Mouse (Mus musculus): ENCODE results near the gene Ogg1.

The Ogg1 gene

DNA sequence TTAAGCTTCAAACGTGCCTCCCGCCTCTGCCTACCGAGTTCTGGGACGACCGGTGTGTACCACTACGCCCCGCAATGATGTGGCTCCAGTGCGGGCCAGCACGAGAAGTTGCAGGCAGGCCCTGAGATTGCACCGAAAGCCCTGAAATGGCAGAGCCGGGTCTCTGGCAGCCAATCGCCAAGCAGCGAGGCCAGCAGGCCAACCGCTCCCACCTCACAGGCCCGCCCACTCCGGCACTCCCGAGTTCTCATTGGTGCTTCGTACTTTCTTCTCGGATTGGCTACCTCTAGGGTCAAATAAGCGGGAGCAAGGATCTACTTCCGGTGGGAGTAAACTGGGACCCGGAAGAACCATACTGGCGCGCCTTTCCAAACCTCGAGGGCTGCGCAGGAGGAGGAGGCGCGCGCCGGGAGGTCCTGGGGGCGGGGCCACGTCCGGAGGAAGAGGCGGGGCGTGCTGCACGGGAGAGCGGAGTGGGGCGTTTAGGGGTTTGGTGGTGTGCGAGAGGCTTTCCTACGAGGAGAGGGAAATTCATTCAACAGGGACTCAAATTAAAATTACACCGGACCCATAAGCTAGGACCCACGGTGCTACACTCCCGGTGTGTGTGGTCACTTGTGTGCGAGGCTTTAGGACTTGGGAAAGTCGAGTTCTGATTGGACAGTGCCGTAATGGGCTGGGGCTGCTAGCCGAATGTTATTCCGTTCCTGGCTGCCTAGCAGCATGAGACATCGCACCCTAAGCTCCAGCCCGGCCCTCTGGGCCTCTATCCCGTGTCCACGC lies at the start of gene Ogg1:
Gene Ogg1, plus strand, starts transcription at position 440 of the 783 bp plus-strand sequence.
- DNase-seq (ENCODE audit: extremely low spot score, low spot score), result peak; percentile 97

DNA sequence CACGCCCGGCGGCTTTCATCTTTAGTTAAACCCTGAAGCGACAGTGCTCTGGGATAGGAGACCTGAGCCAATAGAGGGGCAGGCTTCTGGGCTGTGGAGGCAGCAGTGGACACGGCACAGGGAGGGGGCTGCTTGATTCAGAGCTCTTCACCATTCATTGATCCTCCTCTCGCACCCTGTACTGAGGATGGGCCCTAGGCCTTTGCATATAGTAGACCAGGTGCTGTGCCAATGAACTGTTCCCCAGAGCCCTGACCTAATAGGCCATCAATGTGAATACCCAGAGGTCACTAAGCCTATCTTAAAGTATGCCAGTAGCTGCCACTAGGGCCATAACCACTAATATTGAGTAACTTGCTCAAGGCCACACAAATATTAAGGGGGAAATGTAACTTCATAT lies 45.1 kb upstream of the Ogg1 start:
- DNase-seq (ENCODE audit: extremely low spot score, low spot score), result no peak

DNA sequence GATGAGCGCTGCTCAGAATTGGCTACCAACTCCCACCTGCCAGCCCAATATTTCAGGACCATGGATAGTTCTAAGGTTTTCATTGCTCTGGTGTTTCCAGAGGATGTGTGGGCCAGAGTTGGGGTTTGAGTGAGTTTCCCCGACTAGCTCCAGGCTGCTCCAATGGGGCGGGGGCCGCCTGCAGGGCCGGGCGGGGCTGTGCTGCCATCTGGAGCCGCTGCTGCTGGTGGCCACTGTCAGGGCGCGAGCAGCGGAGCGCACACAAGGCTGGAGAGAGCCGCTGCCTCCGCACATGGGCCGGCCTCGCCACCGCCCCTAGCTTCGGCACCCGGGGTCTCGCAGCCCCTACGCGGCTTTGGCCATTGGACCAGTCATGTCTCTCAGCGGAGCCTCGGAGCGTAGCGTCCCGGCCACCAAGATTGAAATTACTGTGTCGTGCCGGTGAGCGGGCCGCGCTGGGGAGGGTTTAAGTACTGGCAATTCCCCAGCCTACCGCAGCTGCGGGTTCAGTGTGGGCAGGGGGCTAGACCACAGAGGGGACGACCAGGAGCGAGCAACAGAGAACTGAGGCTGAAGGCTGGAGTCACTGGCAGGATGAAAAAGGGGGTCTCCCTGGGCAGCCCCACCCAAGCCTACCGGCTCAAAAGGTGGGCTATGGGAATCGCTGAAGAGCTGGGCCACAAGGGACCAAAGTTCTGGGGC lies 44.5 kb upstream of the Ogg1 start, which contains the start of gene Cpne9:
Gene Cpne9, plus strand, starts transcription at position 207 of the 702 bp plus-strand sequence.
- peak; percentile 58 for DNase-seq (ENCODE audit: extremely low spot score, low spot score)

DNA sequence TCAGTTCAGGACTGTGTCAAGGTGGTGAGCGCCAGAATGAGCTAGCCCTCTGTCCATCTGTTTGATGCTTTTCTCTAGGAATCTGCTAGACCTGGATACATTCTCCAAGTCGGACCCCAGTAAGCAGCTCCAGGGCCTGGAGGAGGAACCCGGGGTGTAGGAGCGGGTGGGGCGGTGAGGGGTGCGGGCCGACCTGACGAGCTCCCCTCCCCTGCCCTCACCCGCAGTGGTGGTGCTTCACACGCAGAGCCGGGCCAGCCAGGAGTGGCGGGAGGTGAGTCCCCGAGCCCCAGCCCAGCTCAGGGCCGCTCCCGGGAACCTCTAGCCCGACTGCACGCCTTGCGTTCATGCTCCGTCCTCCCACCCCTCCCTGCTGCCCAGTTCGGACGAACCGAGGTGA lies 43.8 kb upstream of the Ogg1 start:
- DNase-seq (ENCODE audit: extremely low spot score, low spot score), result no peak

DNA sequence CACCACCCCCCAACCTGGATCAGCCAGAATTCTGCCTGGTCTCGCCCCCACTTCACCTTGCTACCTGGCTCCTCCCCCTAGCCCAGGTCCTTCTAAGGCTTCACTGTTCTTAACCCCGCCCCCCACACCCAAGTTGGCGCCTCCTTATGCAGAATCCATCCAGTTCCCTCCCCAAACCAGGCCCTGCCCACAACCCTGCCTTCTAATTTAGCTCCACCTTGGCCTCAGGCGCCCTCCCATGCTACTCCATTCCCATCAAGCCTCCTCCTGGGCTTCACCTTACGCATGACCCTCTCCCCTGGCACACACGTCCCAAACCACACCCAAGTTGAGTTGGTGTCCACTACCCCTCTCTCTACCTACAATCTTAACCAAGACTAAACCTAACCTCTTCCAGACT lies 43.3 kb upstream of the Ogg1 start:
- no peak for DNase-seq (ENCODE audit: extremely low spot score, low spot score)

DNA sequence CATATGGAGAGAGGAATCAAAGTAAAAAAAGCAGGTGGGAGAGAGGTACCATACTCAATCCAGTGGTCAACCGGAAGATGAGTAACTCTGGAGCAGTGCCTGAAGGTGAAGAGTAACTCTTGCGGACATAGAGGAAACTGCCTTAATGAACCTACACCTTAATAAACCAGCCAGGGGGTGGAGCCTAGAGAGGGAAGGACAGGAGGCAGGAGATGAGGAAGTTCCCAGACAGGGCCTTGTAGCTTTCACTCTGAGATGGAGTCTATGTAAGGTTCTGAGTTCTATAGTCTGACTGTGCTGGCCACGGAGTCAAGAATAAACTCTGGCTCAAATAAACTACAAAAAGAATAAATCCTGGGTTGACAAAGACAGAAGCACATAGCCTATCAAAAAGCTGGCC lies 41.8 kb upstream of the Ogg1 start:
- no peak for DNase-seq (ENCODE audit: extremely low spot score, low spot score)

DNA sequence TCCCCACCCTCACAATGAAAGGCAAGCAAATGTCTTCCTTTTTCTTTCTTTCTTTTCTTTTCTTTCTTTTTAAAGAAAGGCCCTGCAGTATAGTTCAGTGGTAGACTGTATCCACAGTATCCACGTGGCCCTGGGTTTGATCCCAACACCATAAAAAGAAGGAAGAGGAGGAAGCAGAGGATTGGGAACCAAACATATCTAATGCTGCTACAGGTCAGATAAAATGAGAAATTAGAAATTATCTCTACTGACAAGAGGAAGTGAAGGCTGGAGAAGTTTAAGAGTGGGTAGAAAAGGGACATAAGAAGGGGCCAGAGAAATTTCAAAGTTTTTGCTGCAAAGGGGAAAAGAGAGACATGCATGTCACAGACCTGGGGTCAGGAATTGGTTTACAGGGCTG lies 40.5 kb upstream of the Ogg1 start:
- no peak for DNase-seq (ENCODE audit: extremely low spot score, low spot score)

DNA sequence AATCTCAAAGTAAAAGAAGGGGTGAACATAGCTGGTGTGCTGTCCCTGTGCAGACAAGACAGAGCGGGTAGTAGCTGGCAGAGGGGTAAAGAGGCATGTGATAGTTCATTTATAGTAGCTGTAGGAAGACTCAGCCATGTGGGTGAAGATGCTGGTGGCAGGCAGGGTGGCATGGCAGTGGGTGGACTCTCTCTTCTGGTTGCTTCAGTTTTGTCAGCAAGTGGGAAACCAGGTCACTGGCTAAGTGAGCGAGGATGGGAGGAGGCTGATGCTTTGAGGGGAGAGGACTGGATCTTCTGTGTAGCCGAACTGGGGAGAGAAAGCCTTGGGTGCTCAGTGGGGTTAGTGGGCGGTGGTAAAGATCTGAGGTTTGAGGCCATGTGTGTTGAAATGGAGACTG lies 39.5 kb upstream of the Ogg1 start:
- DNase-seq (ENCODE audit: extremely low spot score, low spot score), result no peak

DNA sequence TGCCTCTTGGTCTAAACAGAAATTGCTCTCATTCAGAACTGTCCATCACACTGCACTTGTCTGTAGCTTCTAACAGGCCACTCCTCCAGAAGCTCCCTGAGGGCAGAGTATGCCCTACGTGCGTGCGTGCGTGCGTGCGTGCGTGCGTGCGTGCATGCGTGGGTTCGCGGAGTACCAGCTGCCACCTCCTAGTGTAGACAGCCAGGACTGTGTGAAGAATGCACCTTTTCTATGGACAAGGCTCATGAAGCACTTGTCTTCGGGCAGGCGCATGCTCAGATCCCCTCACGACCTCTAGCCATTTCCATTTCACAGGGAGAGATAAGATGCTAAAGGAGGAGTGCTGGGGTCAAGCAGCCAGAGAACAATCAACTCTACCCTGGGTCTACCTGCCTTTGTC lies 37.4 kb upstream of the Ogg1 start:
- no peak for DNase-seq (ENCODE audit: extremely low spot score, low spot score)

DNA sequence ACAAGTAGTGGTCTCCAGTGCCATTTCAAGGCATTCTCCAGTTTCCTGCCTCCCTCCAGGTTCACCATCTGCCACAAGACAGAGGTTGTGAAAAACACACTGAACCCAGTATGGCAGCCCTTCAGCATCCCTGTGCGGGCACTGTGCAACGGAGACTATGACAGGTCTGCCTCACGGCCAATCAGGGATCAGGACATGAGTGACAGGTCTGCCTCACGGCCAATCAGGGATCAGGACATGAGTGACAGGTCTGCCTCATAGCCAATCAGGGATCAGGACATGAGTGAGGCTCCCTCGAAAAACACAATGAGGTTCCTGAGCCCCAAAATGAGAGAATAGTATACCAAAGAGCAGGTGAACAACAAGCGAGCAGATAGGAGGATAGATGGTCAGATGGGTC lies 36.4 kb upstream of the Ogg1 start:
- DNase-seq (ENCODE audit: extremely low spot score, low spot score), result no peak

DNA sequence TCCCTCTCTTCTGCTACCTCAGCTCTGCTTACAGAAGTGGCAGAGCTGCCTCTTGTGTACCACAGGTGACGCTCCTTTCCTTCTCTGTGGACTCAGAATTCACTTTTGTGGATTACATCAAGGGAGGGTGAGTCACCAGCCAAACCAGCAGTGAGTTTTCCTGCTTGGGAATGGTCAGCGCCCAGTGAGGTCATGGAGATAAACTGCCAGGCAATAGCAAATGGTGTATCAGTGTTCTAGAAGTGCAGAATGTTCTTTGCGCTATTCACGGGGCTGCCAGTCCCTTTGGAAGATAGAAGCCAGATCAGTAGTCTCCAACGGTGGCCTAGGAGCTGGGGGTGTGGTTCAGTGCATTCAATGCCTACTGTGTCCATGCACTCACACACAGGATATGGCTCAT lies 33.8 kb upstream of the Ogg1 start:
- DNase-seq (ENCODE audit: extremely low spot score, low spot score), result no peak

DNA sequence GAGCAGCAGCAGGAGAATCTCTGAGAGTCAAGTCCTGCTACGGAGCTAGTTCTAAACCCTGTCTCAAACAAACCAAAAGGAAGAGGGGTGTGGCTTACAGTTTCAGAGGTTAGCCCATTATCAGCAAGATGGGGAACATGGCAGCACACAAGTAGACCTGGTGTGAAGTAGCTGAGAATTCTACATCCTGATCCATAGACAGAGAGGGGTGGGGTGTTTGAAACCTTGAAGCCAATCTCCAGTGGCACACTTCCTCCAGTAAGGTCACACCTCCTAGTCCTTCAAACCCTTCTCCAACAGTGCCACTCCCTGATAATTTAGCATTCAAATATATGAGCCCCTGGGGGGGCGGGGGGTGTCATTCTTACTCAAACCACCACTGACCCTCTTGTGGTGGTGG lies 30.7 kb upstream of the Ogg1 start:
- no peak for DNase-seq (ENCODE audit: extremely low spot score, low spot score)

DNA sequence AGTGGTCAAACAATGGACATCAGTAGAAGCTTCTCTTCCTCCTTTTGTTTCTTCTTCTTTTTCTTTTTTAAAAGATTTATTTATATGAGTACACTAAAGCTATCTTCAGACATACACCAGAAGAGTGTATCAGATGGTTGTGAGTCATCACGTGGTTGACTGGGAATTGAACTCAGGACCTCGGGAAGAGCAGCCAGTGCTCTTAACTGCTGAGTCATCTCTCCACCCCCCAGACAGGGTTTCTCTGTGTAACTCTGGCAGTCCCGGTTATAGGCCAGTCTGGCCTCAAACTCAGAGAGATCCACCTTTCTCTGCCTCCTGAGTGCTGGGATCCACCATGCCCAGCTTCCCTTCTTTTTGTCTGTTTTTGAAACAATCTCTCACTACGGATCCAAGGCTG lies 30.1 kb upstream of the Ogg1 start:
- DNase-seq (ENCODE audit: extremely low spot score, low spot score), result no peak

DNA sequence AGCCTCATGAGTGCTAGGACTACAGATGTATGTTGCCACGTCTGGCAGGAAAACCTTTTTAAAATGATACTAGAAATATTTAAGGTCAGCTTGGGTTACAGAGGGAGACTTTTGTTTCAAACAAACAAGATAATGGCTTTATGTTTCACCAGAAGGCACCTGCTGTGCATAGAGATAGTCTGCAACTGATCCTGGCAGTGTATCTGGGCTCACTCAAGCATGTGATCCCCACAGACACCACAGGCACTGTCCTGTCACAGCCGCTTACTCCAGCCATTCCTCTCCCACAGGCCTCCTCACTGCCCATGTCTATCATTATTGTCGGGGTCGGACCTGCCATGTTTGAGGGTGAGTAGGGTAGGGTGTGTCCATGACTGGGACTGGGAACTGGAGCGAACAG lies 25.4 kb upstream of the Ogg1 start:
- DNase-seq (ENCODE audit: extremely low spot score, low spot score), result no peak

DNA sequence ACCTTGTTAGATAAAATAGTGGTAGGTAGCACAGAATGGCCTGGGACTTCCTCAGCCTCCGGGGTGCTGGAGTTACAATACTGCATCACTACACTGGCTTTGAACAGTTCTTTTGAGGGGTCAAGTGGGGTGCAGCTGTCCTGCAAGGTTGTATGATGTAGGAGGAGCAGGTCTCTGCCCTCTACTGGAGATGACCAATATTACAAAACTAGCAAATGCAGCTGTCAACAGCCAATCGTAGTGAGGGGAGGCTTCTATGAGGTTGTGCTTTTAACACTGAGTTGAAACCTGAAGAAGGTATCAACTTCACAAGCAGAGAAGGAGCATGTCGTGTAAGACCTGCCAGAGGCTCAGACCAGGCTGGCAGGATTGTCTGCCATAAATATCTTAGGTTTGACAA lies 24.5 kb upstream of the Ogg1 start:
- no peak for DNase-seq (ENCODE audit: extremely low spot score, low spot score)

DNA sequence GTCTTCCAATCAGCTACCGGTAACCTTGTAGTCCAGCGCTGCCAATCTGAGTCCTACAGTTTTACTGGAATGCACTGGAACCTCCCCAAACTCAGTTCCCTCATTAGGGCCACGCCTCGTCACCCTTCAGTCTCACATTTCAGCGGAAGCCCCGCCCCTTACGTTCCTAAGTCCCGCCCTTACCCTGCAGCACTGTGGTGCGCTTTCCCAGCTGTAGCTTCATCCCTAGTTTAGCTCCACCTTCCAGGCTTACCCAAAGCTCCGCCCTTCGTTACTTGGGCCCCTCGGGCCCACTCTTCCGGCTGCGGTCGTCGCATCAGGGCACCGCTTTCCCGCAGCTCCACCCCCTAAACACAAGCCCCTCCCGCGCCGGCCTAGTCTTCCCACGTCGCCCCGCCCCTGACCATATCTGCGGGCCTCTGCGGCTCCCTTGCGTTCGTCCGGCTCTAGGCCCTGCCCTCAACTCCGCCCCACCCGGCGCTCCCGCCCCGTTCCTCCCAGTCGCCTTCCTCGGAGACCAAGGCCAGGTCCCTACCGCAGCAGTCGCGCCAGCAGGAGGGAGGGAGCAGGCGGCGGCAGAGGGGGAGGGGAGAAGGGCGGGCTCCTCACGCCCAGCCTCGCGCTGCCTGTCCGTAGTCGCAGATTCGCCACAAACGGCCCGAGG lies 20.3 kb upstream of the Ogg1 start:
- DNase-seq (ENCODE audit: extremely low spot score, low spot score), result peak; percentile 98

DNA sequence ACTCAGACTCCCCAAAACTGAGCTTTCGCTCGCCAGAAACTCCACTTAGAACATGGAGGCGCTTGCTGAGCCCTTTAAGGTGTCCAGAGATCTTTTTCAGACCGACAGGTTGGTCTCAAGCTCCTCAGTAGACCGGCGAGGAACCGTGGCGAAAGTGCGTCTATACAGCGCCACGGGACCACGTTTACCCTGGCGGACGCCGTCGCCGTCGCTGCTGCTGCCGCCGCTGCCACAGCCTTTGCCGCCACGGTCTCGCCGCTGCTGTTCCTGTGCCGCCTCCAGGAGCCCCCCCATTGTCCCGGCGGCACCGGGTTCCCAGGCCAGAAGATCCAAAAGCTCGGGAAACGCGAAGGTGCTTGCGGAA lies 19.8 kb upstream of the Ogg1 start, which contains the start of gene Brpf1:
Gene Brpf1, plus strand, starts transcription at position 152 of the 364 bp plus-strand sequence.
- no peak for DNase-seq (ENCODE audit: extremely low spot score, low spot score)

DNA sequence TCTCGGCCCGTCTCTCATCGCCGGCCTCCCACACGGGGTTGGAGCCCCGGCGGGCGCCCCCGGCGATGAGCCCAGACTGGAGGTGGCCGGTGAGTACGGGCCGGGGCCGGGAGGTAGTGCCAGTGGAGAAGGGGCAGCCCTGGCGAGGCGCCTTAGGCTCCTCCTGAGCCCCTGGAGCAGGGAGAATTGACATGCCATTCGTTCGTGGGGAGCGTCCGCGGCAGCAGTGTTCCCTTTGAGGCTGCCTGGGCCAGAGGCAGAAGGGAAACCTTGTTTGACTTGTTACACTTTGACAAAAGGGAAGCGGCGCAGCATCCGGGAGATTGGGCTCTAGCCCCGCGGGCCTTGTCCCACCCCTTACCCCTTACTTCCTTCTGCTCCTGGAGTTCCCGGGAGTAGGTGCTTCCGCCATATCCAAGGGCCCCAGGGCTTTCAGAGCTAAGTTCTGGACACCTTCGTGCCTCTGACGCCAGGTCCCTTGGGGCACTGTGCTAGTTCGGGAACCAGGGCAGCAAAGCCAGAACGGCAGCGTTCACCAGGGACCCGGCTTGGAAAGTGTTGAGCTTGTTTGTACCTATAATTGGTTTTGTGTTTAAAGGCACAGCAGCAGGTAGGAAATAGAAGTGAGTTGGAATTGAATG lies 19.2 kb upstream of the Ogg1 start:
- DNase-seq (ENCODE audit: extremely low spot score, low spot score), result peak; percentile 49

DNA sequence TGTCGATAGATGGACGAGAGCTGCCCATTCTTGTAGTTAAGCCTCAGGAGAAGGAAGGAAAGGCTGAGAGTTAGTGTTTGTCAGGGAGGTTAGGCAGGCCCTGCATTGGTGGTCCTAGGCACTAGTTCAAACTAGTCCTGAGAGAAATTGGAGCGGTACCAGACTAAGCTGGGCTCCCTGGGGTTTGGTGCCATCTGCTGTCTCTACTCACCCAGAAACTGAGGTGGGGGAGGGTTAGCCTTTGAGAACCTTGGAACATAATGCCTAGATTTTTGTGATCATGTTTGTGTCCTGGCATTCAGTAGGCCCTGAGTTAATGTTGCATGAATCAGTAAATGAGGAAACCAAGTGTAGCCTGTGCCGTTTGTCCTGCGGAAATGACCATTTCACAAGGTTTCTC lies 18.6 kb upstream of the Ogg1 start:
- DNase-seq (ENCODE audit: extremely low spot score, low spot score), result no peak

DNA sequence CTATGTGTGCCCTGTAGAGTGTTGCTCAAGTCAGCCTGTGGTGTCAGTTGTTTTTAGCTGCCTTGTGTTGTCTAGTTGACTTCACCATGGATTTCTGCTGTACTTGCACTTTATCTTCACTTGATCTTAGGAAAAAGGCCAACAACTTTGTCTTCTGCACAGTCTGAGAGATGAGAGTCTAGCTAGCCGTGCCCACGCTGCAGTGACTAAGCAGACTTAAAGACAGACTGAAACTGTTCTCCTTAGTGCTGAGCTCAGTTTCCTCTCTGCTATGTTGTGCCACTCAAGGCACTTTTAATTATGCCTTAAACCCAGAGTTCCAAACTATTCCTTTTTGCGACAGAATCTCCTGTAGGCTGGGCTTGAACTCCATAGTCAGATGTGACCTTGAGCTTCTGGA lies 10.8 kb upstream of the Ogg1 start:
- no peak for DNase-seq (ENCODE audit: extremely low spot score, low spot score)

DNA sequence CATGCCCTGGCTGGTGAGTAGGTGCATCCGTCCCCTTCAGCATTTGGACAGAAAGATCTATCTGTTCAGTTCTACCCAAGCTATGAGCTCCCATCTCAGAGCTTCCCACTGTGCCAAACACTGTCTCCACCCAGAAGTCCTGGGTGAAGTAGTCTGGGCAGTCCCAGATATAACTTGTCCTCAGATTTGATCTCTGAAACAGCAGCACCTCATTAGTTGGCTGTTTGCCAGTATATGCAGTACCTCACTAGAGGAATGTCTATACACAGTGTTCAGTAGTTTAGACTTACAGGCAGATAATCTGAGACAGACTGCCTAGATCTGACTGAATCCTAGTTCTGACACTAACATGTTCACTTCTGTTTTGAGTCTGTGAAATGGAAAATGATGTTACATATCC lies 2.6 kb downstream of the Ogg1 start:
- DNase-seq (ENCODE audit: extremely low spot score, low spot score), result no peak

DNA sequence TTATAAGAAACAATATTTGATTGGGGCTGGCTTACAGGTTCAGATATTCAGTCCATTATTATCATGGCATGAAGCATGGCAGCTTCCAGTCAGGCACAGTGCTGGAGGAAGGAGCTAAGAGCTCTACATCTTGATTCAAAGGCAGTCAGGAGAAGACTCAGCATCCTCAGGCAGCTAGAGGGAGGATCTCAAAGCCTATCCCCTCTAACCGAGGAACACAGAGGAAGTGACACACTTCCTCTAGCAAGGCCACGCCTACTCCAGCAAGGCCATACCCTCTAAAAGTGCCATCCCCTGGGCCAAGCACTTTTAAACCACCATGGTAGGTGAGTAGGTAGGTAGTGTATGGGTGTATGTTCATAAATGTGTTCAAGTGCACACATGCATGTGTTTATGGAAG lies 3.8 kb downstream of the Ogg1 start:
- DNase-seq (ENCODE audit: extremely low spot score, low spot score), result no peak

Data from neural tube, embryonic 10.5 days (tissue).